Mouse (Mus musculus): Measurements from ENCODE around the gene Wfdc2. TPM values are rescaled to one million over a fixed set of nuclear protein-coding genes. Genes with fewer than 3 reads are reported as not detected.
A peak's percentile ranks its signal among the peaks of the same experiment; 100 is the strongest.

The Wfdc2 gene
- polyA plus RNA-seq, 1 experiment from 2014 or later: 282 TPM

DNA sequence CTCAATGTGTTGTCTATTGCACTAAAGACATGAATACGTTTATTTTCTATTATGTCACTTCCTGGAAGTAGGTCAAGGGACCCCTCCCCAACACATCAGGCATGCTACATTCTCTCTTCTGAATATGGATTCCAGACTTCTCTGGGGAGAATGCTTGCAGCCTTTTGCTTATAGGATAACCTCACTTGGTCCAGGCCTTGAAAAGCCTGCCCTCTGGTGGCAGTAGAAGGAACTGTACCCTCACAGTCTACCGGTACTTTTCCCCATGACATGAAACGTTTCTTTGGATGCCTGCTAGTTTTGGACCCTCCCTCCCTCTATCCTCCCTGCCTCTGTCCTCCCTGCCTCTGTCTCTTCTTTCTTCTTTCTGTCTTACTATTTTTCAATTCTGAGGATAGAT, 31.0 kb upstream of the Wfdc2 start:
- 6% methylated on average over 3 of the region's 3 CpGs for WGBS
- peak; percentile 96 for TF ChIP-seq CTCF (IDR thresholded peaks at IDR 0.05; ENCODE audit: low read depth)
- ATAC-seq (ENCODE audit: insufficient read depth): peak; percentile 35; the same call in 1 of the 2 replicates

DNA sequence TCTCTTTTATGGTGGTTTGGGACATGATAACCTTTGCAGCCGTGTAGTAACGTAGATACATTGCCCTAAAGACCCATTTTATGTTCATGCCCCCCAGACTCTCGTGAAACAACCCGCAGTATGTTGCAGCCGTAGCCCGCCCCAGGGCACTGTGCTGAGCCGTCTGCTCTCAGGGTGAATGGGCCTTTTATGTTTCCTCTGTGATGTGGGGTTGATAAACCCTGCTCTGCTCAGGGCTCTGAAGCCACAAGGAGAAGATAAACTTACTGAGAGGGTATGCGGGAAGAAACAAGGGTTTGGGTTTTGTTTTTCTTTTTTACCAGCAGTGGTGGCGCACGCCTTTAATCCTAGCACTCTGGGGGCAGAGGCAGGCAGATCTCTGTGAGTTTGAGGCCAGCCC, 27.9 kb upstream of the Wfdc2 start:
- no peak for TF ChIP-seq CTCF (IDR thresholded peaks at IDR 0.05; ENCODE audit: low read depth)
- no peaks in the 10 kb centered on the region for H3K36me3 ChIP-seq (ENCODE audit: insufficient read depth)
- no peak overlapping the region for H3K4me3 ChIP-seq (ENCODE audit: low read depth, low read length)
- ATAC-seq (ENCODE audit: insufficient read depth) (no peak), DNase-seq (no peak)
- no peak overlapping the region for H3K9ac ChIP-seq
- H3K4me2 ChIP-seq: no peak overlapping the region
- no peaks in the 10 kb centered on the region for H3K9me3 ChIP-seq (ENCODE audit: low read depth, low read length)
- H3K4me1 ChIP-seq (ENCODE audit: insufficient read depth): no peaks in the 10 kb centered on the region
- H3K27me3 ChIP-seq (ENCODE audit: insufficient read depth, low read length): no peaks in the 10 kb centered on the region
- 73% methylated on average over 10 of the region's 10 CpGs for WGBS
- H3K27ac ChIP-seq (ENCODE audit: low read depth): no peak overlapping the region

More for the DNA sequence above, 31.0 kb upstream of the Wfdc2 start:
- Histone ChIP-seq H3K36me3 (ENCODE audit: insufficient read depth) (no peaks in the 10 kb centered on the region), H3K9ac (no peak overlapping the region), H3K4me3 (ENCODE audit: low read depth, low read length) (no peak overlapping the region), H3K27ac (ENCODE audit: low read depth) (no peak overlapping the region), H3K4me2 (no peak overlapping the region), H3K27me3 (ENCODE audit: insufficient read depth, low read length) (no peaks in the 10 kb centered on the region), H3K9me3 (ENCODE audit: low read depth, low read length) (no peaks in the 10 kb centered on the region), H3K4me1 (ENCODE audit: insufficient read depth) (no peaks in the 10 kb centered on the region)
- peak; percentile 87 for DNase-seq

DNA sequence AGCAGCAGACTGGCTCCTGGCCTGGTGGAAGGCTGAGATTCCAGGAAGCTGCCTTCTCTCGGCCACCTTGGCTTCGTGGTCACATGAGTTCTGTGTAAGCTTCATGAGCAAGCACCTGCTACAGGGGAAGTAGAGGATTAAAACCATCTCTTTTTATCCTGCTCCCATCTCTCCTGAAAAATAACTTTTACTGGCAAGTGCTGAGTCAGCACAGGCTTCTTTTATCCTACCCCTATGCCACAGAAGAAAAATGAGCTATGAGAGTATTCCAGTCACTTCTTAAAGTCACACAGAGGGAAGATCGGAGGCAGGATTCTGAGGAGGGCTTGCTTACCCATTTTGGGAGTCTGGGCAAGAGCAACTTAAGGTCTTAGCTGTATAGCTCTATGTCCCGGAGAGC, 25.2 kb upstream of the Wfdc2 start:
- no peaks in the 10 kb centered on the region for H3K36me3 ChIP-seq (ENCODE audit: insufficient read depth)
- WGBS: 61% methylated on average over 4 of the region's 4 CpGs
- no peaks in the 10 kb centered on the region for H3K27me3 ChIP-seq (ENCODE audit: insufficient read depth, low read length)
- no peak for DNase-seq
- no peak overlapping the region for H3K4me2 ChIP-seq
- no peak for TF ChIP-seq CTCF (IDR thresholded peaks at IDR 0.05; ENCODE audit: low read depth)
- no peaks in the 10 kb centered on the region for H3K4me1 ChIP-seq (ENCODE audit: insufficient read depth)
- H3K9me3 ChIP-seq (ENCODE audit: low read depth, low read length): no peaks in the 10 kb centered on the region
- no peak overlapping the region for H3K27ac ChIP-seq (ENCODE audit: low read depth)
- no peak overlapping the region for H3K4me3 ChIP-seq (ENCODE audit: low read depth, low read length)
- H3K9ac ChIP-seq: no peak overlapping the region
- ATAC-seq (ENCODE audit: insufficient read depth): no peak

DNA sequence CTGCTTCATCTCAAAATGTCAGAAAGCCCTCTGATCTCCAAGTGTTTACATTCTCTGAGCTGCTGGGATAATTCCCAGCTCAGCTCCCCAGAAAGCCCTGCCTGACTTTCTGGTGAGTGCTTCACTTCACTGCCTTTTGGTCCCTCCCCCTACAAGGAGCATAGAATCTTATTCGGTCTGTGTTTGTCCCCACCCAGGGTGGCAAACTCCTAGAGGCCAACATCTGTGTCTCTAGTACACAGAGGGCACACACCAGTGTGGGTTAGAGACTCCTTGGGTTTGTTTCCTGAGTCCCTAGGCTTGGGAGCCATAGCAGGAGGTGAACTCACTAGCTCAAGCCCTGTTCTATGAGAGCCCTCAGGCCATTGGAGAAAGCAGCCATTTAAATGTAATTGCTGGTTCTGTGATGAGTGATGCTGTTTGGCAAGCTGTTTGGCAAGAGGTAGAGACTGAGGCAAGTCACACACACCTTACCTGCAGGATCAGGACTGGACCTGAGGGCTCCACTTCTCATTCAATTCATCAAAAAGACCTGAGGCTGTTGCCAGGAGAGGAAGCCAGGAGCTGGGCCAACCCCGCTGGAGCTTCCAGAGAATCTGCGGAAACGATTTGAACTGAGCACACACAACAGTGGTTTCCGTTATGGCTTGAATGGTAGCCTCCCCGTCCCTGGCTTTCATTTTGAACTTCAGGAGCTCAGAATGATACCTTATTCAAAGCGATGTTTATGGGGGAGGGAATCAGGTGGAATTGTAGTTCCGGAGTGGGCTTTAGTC, 21.4 kb upstream of the Wfdc2 start:
- no peak for TF ChIP-seq CTCF (IDR thresholded peaks at IDR 0.05; ENCODE audit: low read depth)
- ATAC-seq (ENCODE audit: insufficient read depth): peak; percentile 60; the same call in 1 of the 2 replicates
- WGBS: 25% methylated on average over 8 of the region's 8 CpGs
- H3K4me2 ChIP-seq: 0 out of 2 replicates have a peak overlapping the region, but pooled peaks have one; percentile 18
- H3K36me3 ChIP-seq (ENCODE audit: insufficient read depth): no peaks in the 10 kb centered on the region
- no peak overlapping the region for H3K9ac ChIP-seq
- no peaks in the 10 kb centered on the region for H3K9me3 ChIP-seq (ENCODE audit: low read depth, low read length)
- DNase-seq: peak; percentile 48
- no peaks in the 10 kb centered on the region for H3K27me3 ChIP-seq (ENCODE audit: insufficient read depth, low read length)
- H3K4me3 ChIP-seq (ENCODE audit: low read depth, low read length): no peak overlapping the region
- peak overlapping the region; percentile 67 for H3K27ac ChIP-seq (ENCODE audit: low read depth)
- peaks cover 4% of the 10 kb centered on the region; the same call in 1 of the 2 replicates for H3K4me1 ChIP-seq (ENCODE audit: insufficient read depth)

GRCm38 (mm10) chr2:164542132-164542531, 20.1 kb upstream of the Wfdc2 start:
- Histone ChIP-seq H3K4me1 (ENCODE audit: insufficient read depth) (peaks cover 4% of the 10 kb centered on the region; the same call in 1 of the 2 replicates), H3K9me3 (ENCODE audit: low read depth, low read length) (no peaks in the 10 kb centered on the region), H3K4me2 (no peak overlapping the region), H3K27me3 (ENCODE audit: insufficient read depth, low read length) (no peaks in the 10 kb centered on the region), H3K4me3 (ENCODE audit: low read depth, low read length) (no peak overlapping the region), H3K9ac (no peak overlapping the region), H3K36me3 (ENCODE audit: insufficient read depth) (no peaks in the 10 kb centered on the region), H3K27ac (ENCODE audit: low read depth) (no peak overlapping the region)
- no peak for DNase-seq
- no peak for ATAC-seq (ENCODE audit: insufficient read depth)
- WGBS: 56% methylated on average over 5 of the region's 5 CpGs
- TF ChIP-seq CTCF (IDR thresholded peaks at IDR 0.05; ENCODE audit: low read depth): no peak

GRCm38 (mm10) chr2:164542598-164542997, 19.6 kb upstream of the Wfdc2 start:
- no peak overlapping the region for H3K9ac ChIP-seq
- no peak overlapping the region for H3K4me3 ChIP-seq (ENCODE audit: low read depth, low read length)
- no peak for TF ChIP-seq CTCF (IDR thresholded peaks at IDR 0.05; ENCODE audit: low read depth)
- 71% methylated on average over 7 of the region's 7 CpGs for WGBS
- no peak overlapping the region for H3K27ac ChIP-seq (ENCODE audit: low read depth)
- H3K4me1 ChIP-seq (ENCODE audit: insufficient read depth): peaks cover 4% of the 10 kb centered on the region; the same call in 1 of the 2 replicates
- no peak overlapping the region for H3K4me2 ChIP-seq
- DNase-seq (no peak), ATAC-seq (ENCODE audit: insufficient read depth) (no peak)
- H3K9me3 ChIP-seq (ENCODE audit: low read depth, low read length): no peaks in the 10 kb centered on the region
- H3K27me3 ChIP-seq (ENCODE audit: insufficient read depth, low read length): no peaks in the 10 kb centered on the region
- no peaks in the 10 kb centered on the region for H3K36me3 ChIP-seq (ENCODE audit: insufficient read depth)

GRCm38 (mm10) chr2:164543745-164544144, 18.5 kb upstream of the Wfdc2 start:
- DNase-seq (no peak), ATAC-seq (ENCODE audit: insufficient read depth) (no peak)
- Histone ChIP-seq H3K27me3 (ENCODE audit: insufficient read depth, low read length) (no peaks in the 10 kb centered on the region), H3K4me1 (ENCODE audit: insufficient read depth) (peaks cover 4% of the 10 kb centered on the region; the same call in 1 of the 2 replicates), H3K36me3 (ENCODE audit: insufficient read depth) (no peaks in the 10 kb centered on the region), H3K4me2 (no peak overlapping the region), H3K4me3 (ENCODE audit: low read depth, low read length) (no peak overlapping the region), H3K9me3 (ENCODE audit: low read depth, low read length) (no peaks in the 10 kb centered on the region), H3K27ac (ENCODE audit: low read depth) (no peak overlapping the region), H3K9ac (no peak overlapping the region)
- WGBS: 61% methylated on average over 2 of the region's 2 CpGs
- TF ChIP-seq CTCF (IDR thresholded peaks at IDR 0.05; ENCODE audit: low read depth): no peak
